Mouse (Mus musculus) E14TG2a.4 (cell line): ENCODE measurements at regions not wholly inside any gene's neighbourhood (a gene's known extent, or its start where the extent isn't known, plus 50 kb on each side); places are given as distances from the start of the nearest gene placed in this dataset.

ENCODE experiments used
- CTCF ChIP-seq: conservative IDR thresholded peaks from 2 replicates; pipeline ENCODE4 v1.5.1; 2014; ENCODE audit warnings: low read length
- NANOG ChIP-seq: IDR thresholded peaks from 2 replicates; pipeline ENCODE4 v1.6.1; 2014; ENCODE audit warnings: borderline replicate concordance, low read length, mixed read lengths
- POU5F1 ChIP-seq: IDR thresholded peaks from 2 replicates; pipeline ENCODE4 v1.6.1; 2014; ENCODE audit warnings: low read length, borderline replicate concordance

GRCm38 (mm10) chr6:103177851-103178250 lies 332.5 kb upstream of the Chl1 start:
- TF ChIP-seq CTCF (no peak), POU5F1 (no peak), NANOG (no peak)
